Mouse (Mus musculus): ENCODE data around the gene Enox1.

DNA sequence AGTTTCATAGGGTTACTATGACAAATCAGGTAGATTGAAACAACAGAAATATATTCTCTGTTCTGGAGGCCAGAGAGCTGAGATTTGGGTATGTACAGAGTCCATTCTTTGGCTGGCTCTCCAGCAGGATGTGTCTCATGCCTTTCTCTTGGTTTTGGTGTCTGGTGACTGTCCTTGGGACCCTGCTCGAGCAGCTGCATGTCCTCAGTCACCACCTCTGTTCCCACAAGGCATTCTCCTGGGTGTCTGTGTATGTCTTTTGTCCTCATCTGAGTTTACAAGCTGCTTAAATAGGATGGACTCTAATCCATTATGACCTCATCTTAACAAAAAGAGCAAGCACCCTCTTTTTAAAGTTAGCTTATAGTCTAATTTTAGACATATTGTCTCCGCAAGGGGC, 410.6 kb downstream of the Enox1 start:
- TF ChIP-seq CTCF (IDR thresholded peaks at IDR 0.05; ENCODE audit: insufficient read depth, low read length) = no peak
- no peak for TF ChIP-seq POLR2A (IDR thresholded peaks at IDR 0.05; ENCODE audit: borderline replicate concordance, extremely low read depth, low read depth, low read length)
